In the genomic region with DNA sequence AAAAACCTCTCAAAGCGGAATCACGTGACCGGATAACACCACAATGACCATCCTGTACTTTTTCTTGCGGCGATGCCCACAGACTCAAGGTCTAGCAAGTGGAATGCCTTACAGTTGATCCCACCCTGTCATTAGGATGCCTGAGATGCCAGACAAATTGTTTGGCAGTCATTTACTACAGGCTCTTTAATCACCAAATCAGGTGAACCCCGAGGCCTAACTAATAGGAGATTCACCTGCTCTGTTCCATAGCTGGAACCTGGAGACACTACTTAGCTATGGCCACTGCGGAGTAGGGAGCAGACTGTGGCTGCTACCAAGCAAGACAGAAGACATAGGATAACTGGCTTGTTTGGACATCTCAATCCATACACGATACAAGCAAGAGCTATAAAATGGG, we compare ENCODE assay signal across 14 mouse cellular contexts. TPM values are rescaled to one million over a fixed set of nuclear protein-coding genes. Genes with fewer than 3 reads are reported as not detected.
DNase-seq lines count a peak whose midpoint lies in the region; ATAC-seq and TF ChIP-seq lines count a peak whose summit lies in the region.
"Had no signal": no experiment of that assay in that cellular context is flagged by ENCODE, and none has a peak within 500 bp of the region (broad histone marks: within the 10 kb centered on the region; RNA-seq: fewer than 3 reads in every experiment).

No protein-coding gene starts in this region.

- ATAC-seq in embryonic facial prominence, embryonic 15.5 days (ENCODE audit: insufficient number of reproducible peaks, low FRiP score, low TSS enrichment, low read depth): no peak
- no peak for ATAC-seq in hindbrain, embryonic 14.5 days (ENCODE audit: low FRiP score)
- no peak for ATAC-seq in midbrain, embryonic 16.5 days
- ATAC-seq in megakaryocyte progenitor cell, adult 5-6 weeks (replicated peaks; ENCODE audit: poor library complexity): no peak
- ATAC-seq: liver, postnatal 0 days had no signal

- no peak overlapping the region for H3K9ac ChIP-seq in embryonic facial prominence, embryonic 15.5 days
- peak overlapping the region; percentile 43 for H3K9ac ChIP-seq in hindbrain, embryonic 14.5 days
- peak overlapping the region; percentile 23; the same call in 1 of the 2 replicates for H3K9ac ChIP-seq in midbrain, embryonic 16.5 days (ENCODE audit: low read depth, low read length)
- H3K9ac ChIP-seq: liver, postnatal 0 days had no signal

- peak overlapping the region; percentile 46 for H3K4me3 ChIP-seq in left cerebral cortex, adult 2 months
- H3K4me3 ChIP-seq in embryonic facial prominence, embryonic 15.5 days (replicated peaks): peak overlapping the region; percentile 3; the same call in 1 of the 2 replicates
- peak overlapping the region; percentile 30 for H3K4me3 ChIP-seq in hindbrain, embryonic 14.5 days (replicated peaks; ENCODE audit: low read length)
- H3K4me3 ChIP-seq in midbrain, embryonic 16.5 days (ENCODE audit: low read depth, low read length): peak overlapping the region; percentile 33

- no peaks in the 10 kb centered on the region for H3K27me3 ChIP-seq in embryonic facial prominence, embryonic 15.5 days
- H3K27me3 ChIP-seq in hindbrain, embryonic 14.5 days (ENCODE audit: control insufficient read depth, insufficient read depth, low read length): no peaks in the 10 kb centered on the region
- no peaks in the 10 kb centered on the region for H3K27me3 ChIP-seq in midbrain, embryonic 16.5 days (ENCODE audit: control insufficient read depth, insufficient read depth, low read depth, low read length)

- peaks cover 40% of the 10 kb centered on the region for H3K4me1 ChIP-seq in embryonic facial prominence, embryonic 15.5 days
- H3K4me1 ChIP-seq in hindbrain, embryonic 14.5 days (replicated peaks; ENCODE audit: control insufficient read depth, insufficient read depth, low read length): peaks cover 66% of the 10 kb centered on the region
- H3K4me1 ChIP-seq in midbrain, embryonic 16.5 days (ENCODE audit: control insufficient read depth, insufficient read depth, low read length): peaks cover 64% of the 10 kb centered on the region

- peaks cover 13% of the 10 kb centered on the region; the same call in 1 of the 2 replicates for H3K36me3 ChIP-seq in embryonic facial prominence, embryonic 15.5 days
- H3K36me3 ChIP-seq in hindbrain, embryonic 14.5 days (replicated peaks; ENCODE audit: control insufficient read depth, insufficient read depth): peaks cover 15% of the 10 kb centered on the region
- H3K36me3 ChIP-seq in midbrain, embryonic 16.5 days (ENCODE audit: control insufficient read depth, insufficient read depth, low read length): no peaks in the 10 kb centered on the region

- 65% methylated on average over 8 of the region's 8 CpGs for WGBS in embryonic facial prominence, embryonic 15.5 days
- 70% methylated on average over 8 of the region's 8 CpGs for WGBS in hindbrain, embryonic 14.5 days
- 66% methylated on average over 8 of the region's 8 CpGs for WGBS in midbrain, embryonic 16.5 days

- peak overlapping the region; percentile 28; the same call in 1 of the 2 replicates for H3K27ac ChIP-seq in left cerebral cortex, adult 2 months
- no peak overlapping the region for H3K27ac ChIP-seq in embryonic facial prominence, embryonic 15.5 days (replicated peaks)
- H3K27ac ChIP-seq in hindbrain, embryonic 14.5 days: no peak overlapping the region
- H3K27ac ChIP-seq in midbrain, embryonic 16.5 days (ENCODE audit: low read length): no peak overlapping the region

- DNase-seq in left cerebral cortex, adult 2 months (ENCODE audit: extremely low spot score in 1 of 2, low spot score in 2 of 2): no peak
- DNase-seq in left cerebral cortex, postnatal 36 days (ENCODE audit: low spot score in 2 of 2): no peak
- no peak for DNase-seq in hindbrain, embryonic 14.5 days (ENCODE audit: low spot score)
- DNase-seq in ovary, postnatal 10 days (ENCODE audit: low spot score): no peak
- DNase-seq in adipocyte (ENCODE audit: low spot score): no peak
- DNase-seq: adrenal gland, postnatal 14 days; gastrocnemius, postnatal 25 days; kidney, postnatal 14 days; liver, postnatal 0 days; right cerebral cortex, postnatal 25 days; thymus, postnatal 25 days had no signal

- 0 out of 2 replicates have a peak overlapping the region, but pooled peaks have one; percentile 1 for H3K4me2 ChIP-seq in embryonic facial prominence, embryonic 15.5 days (replicated peaks)
- H3K4me2 ChIP-seq in hindbrain, embryonic 14.5 days (replicated peaks): peak overlapping the region; percentile 57
- H3K4me2 ChIP-seq in midbrain, embryonic 16.5 days (ENCODE audit: low read length): peak overlapping the region; percentile 55

- intact Hi-C loops in left cerebral cortex, adult 2 months (cut with DNase I): no loop called here
- intact Hi-C loops in left cerebral cortex, postnatal 36 days (cut with DNase I): loop anchor here (5.0 kb wide), 1 partner anchor 103 kb away; no protein-coding TSS in a partner anchor

- no peaks in the 10 kb centered on the region for H3K9me3 ChIP-seq in embryonic facial prominence, embryonic 15.5 days (replicated peaks)
- H3K9me3 ChIP-seq in hindbrain, embryonic 14.5 days (ENCODE audit: control insufficient read depth, low read length): no peaks in the 10 kb centered on the region
- H3K9me3 ChIP-seq in midbrain, embryonic 16.5 days (replicated peaks; ENCODE audit: control insufficient read depth, low read length, poor library complexity, severe bottlenecking): no peaks in the 10 kb centered on the region

- TF ChIP-seq CTCF in left cerebral cortex, adult 2 months (IDR thresholded peaks at IDR 0.05): no peak

RNA-seq across cellular contexts. Expression of a gene that starts 9.6 kb away (rescaled TPM):
- total RNA-seq in left cerebral cortex, adult 2 months (2021): 100 to 1,000 TPM; 173 to 174 TPM
- 100 to 1,000 TPM; 173 to 182 TPM for total RNA-seq in left cerebral cortex, postnatal 36 days (2021)
- 36.8 and 38.2 TPM in 2 replicates for polyA plus RNA-seq in embryonic facial prominence, embryonic 15.5 days (2015; fragmentation: Nextera tagmentation; extraction: Ambion mirVana)
- 49.3 and 50.0 TPM in 2 replicates for polyA plus RNA-seq in hindbrain, embryonic 14.5 days (2014; fragmentation: Nextera tagmentation; extraction: Ambion mirVana)
- 30.4 and 36.8 TPM in 2 replicates for polyA plus RNA-seq in midbrain, embryonic 16.5 days (2015; fragmentation: Nextera tagmentation; extraction: Ambion mirVana)
- 0.07 TPM in 1 of 2 replicates, not detected in the other for total RNA-seq in megakaryocyte progenitor cell, adult 5-6 weeks (2015)
- total RNA-seq in megakaryocyte progenitor cell, adult 5-6 weeks (2017): 1.0 TPM in 1 of 2 replicates, not detected in the other

Comparison
In these comparisons a context has a peak if more than half of its experiments do, and no peak if none do; other contexts are left out.
1. H3K4me2 ChIP-seq: peak in every context shown above with its lines; median percentile 57 in hindbrain, embryonic 14.5 days; 55 in midbrain, embryonic 16.5 days; 1 in embryonic facial prominence, embryonic 15.5 days.
2. RNA of a gene that starts 9.6 kb away (total RNA-seq): 173 to 182 TPM in left cerebral cortex, postnatal 36 days and 173 to 174 TPM in left cerebral cortex, adult 2 months; 0.07 to 1.0 TPM in megakaryocyte progenitor cell, adult 5-6 weeks; every median in the first group is over 10 times any median in the second.
3. Peak in every context shown above with its lines, with median percentiles within 50 percentile points of each other: H3K4me3 ChIP-seq.